Mouse (Mus musculus): ENCODE results near the gene Zfp488.

DNA sequence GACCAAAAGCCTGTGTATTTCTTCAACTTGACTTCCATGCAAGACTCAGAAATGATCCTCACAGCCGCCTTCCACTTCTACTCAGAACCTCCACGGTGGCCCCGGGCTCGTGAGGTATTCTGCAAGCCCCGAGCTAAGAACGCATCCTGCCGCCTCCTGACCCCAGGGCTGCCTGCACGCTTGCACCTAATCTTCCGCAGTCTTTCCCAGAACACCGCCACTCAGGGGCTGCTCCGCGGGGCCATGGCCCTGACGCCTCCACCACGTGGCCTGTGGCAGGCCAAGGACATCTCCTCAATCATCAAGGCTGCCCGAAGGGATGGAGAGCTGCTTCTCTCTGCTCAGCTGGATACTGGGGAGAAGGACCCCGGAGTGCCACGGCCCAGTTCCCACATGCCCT is 46.7 kb downstream of the Zfp488 start:
- no peak for TF ChIP-seq MAX (IDR thresholded peaks at IDR 0.05)
- TF ChIP-seq CTCF (IDR thresholded peaks at IDR 0.05; ENCODE audit: control insufficient read depth, insufficient read depth, insufficient read length) = no peak
- TF ChIP-seq MYOD1 (IDR thresholded peaks at IDR 0.05; ENCODE audit: control insufficient read depth, insufficient read length, low read depth) = no peak
- TF ChIP-seq CEBPB (IDR thresholded peaks at IDR 0.05; ENCODE audit: low read depth) = no peak
- TF ChIP-seq USF1 (IDR thresholded peaks at IDR 0.05; ENCODE audit: low read depth) = no peak
- no peak for TF ChIP-seq MYOG (IDR thresholded peaks at IDR 0.05; ENCODE audit: control insufficient read depth, extremely low read depth, insufficient read length)

All from C2C12 (cell line).